Mouse (Mus musculus): Measurements from ENCODE around the gene Cfap221.

- no peak for TF ChIP-seq EP300 (IDR thresholded peaks at IDR 0.05; ENCODE audit: low read depth)
- no peak for TF ChIP-seq CTCF (IDR thresholded peaks at IDR 0.05; ENCODE audit: low read depth)
These were observed 65.4 kb downstream of the Cfap221 start for GRCm38 (mm10) chr1:119931421-119932150.
